Mouse (Mus musculus): ENCODE data around the gene Abl1. TPM values are rescaled to one million over a fixed set of nuclear protein-coding genes. Genes with fewer than 3 reads are reported as not detected.
A peak's percentile ranks its signal among the peaks of the same experiment; 100 is the strongest.

The Abl1 gene
- 42.9 and 44.8 TPM in 2 replicates for polyA plus RNA-seq (2011; ENCODE audit: insufficient read depth, insufficient read length, low read depth, missing spikeins)

DNA sequence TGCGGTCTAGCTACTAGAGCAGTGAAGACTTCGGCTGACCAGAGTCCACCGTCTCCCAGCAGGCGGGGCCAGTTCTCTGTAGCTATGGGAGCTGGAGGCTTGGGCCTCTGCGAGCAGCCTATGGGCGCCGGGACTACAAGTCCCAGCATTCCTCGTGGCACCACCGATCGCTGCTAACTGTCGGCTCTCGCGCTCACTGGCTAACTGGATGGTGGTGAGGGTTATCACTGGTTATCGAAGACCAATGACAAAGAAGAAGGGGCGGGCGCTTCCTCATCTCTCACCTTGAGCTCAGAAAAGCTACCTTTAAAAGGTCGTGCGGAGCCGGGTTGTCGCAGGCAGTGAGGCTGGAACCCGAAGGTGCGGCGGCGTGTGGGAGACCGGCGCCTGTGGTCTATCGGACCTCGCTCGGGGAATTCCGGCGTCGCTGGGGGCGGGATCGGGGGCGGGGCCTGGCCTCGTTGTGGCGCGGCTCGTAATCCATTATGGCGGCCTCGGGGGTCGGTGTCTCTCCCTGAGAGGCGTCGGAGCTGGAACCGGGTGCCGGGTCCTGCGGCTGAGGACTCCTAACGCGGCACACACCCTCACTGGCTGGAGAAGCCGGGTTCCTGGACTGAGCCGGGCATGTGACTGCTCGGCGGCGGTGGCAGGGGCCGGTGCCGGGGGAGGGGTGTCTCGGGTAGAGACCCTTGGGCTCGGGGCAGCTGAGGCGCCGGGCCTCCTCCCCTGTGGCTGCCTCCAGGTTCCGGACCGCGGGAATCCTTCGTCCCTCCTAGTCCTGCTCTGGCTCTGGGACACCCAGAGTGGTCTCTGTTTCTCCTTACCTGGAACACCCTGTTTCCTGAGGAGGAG, at the start of gene Abl1:
Abl1 (plus strand) TSS at position 303 of the 852 bp plus-strand sequence.
- H3K9ac ChIP-seq (ENCODE audit: low read depth, poor library complexity, severe bottlenecking): peak within 1 kb of the TSS; percentile 94
- TF ChIP-seq POLR2A (IDR thresholded peaks at IDR 0.05; ENCODE audit: insufficient read depth, low read length): peak; percentile 28
- peak; percentile 4 for TF ChIP-seq CTCF (IDR thresholded peaks at IDR 0.05; ENCODE audit: low read depth, low read length)
- no peak for TF ChIP-seq EP300 (IDR thresholded peaks at IDR 0.05; ENCODE audit: insufficient read depth, low read depth, low read length)
- H3K4me1 ChIP-seq (ENCODE audit: control insufficient read depth, insufficient read depth, low read length): peaks cover 1% of the 10 kb centered on the region
- peak within 1 kb of the TSS; percentile 60 for H3K27ac ChIP-seq (ENCODE audit: insufficient read depth, low read length)
- no peaks in the 10 kb centered on the region for H3K36me3 ChIP-seq (ENCODE audit: control insufficient read depth, insufficient read depth, low read length, poor library complexity, severe bottlenecking)
- H3K4me3 ChIP-seq (ENCODE audit: low read depth, low read length): peak within 1 kb of the TSS; percentile 84
- H3K9me3 ChIP-seq (replicated peaks; ENCODE audit: control insufficient read depth, insufficient read depth, low read length, poor library complexity, severe bottlenecking): 0 out of 2 replicates have a peak, but pooled peaks cover 2% of the 10 kb centered on the region
- no peaks in the 10 kb centered on the region for H3K27me3 ChIP-seq (ENCODE audit: control insufficient read depth, insufficient read depth, low read length, poor library complexity, severe bottlenecking)

DNA sequence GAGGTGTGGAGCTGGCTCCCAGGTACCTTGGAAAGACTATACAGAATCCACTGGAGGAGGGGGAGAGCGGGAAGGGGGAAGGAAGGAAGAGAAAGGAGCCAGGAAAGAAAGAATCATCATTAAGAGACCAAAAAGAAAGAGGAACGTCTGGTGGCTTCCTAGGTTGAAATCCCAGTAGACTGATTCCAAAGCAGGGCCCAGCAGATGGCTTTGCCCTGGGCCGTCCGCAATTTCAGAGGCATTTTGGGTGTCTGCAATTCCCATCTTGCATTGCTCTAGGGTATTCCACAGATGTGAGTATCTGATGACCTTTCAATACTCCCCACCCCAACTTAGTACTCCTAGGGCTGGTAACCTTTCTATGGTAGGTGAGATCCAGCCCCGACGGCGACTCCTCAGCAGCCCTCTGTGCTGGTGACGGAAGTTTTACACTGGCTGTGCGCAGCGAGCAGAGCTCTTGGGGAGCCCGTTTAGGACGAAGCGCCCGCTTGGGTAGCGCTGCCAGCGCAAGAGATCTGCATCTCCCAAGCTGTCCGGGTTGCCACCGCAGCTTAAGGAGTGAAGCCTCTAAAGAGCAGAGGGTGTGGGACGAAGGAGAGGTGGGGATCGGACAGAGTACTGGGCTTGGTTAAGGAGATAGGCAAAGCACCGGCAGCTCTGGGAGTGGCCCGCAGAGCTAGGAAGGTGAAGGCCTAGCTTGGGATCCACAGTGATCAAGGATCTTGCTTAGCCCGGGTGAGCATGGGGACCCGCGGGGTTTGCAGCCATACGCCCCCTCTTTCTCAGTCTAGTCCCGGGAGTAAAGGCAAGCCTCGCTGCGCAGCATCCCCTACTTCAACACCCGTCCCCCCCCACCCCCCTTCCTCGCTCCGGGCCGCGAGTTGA, 49.4 kb upstream of the Abl1 start:
- Histone ChIP-seq H3K9ac (ENCODE audit: low read depth, poor library complexity, severe bottlenecking) (no peak overlapping the region), H3K4me1 (ENCODE audit: control insufficient read depth, insufficient read depth, low read length) (no peaks in the 10 kb centered on the region), H3K27me3 (ENCODE audit: control insufficient read depth, insufficient read depth, low read length, poor library complexity, severe bottlenecking) (peaks cover 47% of the 10 kb centered on the region), H3K9me3 (replicated peaks; ENCODE audit: control insufficient read depth, insufficient read depth, low read length, poor library complexity, severe bottlenecking) (no peaks in the 10 kb centered on the region), H3K27ac (ENCODE audit: insufficient read depth, low read length) (no peak overlapping the region), H3K4me3 (ENCODE audit: low read depth, low read length) (peak overlapping the region; percentile 16; the same call in 1 of the 2 replicates), H3K36me3 (ENCODE audit: control insufficient read depth, insufficient read depth, low read length, poor library complexity, severe bottlenecking) (no peaks in the 10 kb centered on the region)
- no peak for TF ChIP-seq EP300 (IDR thresholded peaks at IDR 0.05; ENCODE audit: insufficient read depth, low read depth, low read length)
- TF ChIP-seq CTCF (IDR thresholded peaks at IDR 0.05; ENCODE audit: low read depth, low read length): no peak
- TF ChIP-seq POLR2A (IDR thresholded peaks at IDR 0.05; ENCODE audit: insufficient read depth, low read length): no peak

DNA sequence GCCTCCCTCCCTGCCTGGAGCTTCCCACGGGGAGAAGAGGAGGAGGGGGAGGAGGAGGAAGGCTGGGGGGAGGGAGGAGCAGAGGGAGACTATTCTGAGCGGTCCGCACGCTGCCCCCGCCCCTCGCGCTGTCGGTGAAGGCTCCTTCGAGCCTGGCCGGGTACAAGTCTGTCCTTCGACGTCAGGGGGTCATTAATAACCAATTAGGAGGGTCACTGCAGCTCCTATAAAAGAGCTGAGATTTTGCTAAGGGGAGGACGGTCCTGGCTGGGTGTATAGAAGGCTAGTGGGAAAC, 48.8 kb upstream of the Abl1 start:
- Histone ChIP-seq H3K4me1 (ENCODE audit: control insufficient read depth, insufficient read depth, low read length) (no peaks in the 10 kb centered on the region), H3K9me3 (replicated peaks; ENCODE audit: control insufficient read depth, insufficient read depth, low read length, poor library complexity, severe bottlenecking) (no peaks in the 10 kb centered on the region), H3K27me3 (ENCODE audit: control insufficient read depth, insufficient read depth, low read length, poor library complexity, severe bottlenecking) (peaks cover 44% of the 10 kb centered on the region), H3K9ac (ENCODE audit: low read depth, poor library complexity, severe bottlenecking) (no peak overlapping the region), H3K36me3 (ENCODE audit: control insufficient read depth, insufficient read depth, low read length, poor library complexity, severe bottlenecking) (no peaks in the 10 kb centered on the region), H3K27ac (ENCODE audit: insufficient read depth, low read length) (no peak overlapping the region), H3K4me3 (ENCODE audit: low read depth, low read length) (no peak overlapping the region)
- TF ChIP-seq POLR2A (IDR thresholded peaks at IDR 0.05; ENCODE audit: insufficient read depth, low read length) (no peak), CTCF (IDR thresholded peaks at IDR 0.05; ENCODE audit: low read depth, low read length) (no peak), EP300 (IDR thresholded peaks at IDR 0.05; ENCODE audit: insufficient read depth, low read depth, low read length) (no peak)

GRCm38 (mm10) chr2:31639901-31640608, 48.1 kb upstream of the Abl1 start, which contains the start of gene Prdm12:
Gene Prdm12, plus strand, starts transcription at chr2:31640037.
- H3K36me3 ChIP-seq (ENCODE audit: control insufficient read depth, insufficient read depth, low read length, poor library complexity, severe bottlenecking): no peaks in the 10 kb centered on the region
- no peaks in the 10 kb centered on the region for H3K4me1 ChIP-seq (ENCODE audit: control insufficient read depth, insufficient read depth, low read length)
- H3K4me3 ChIP-seq (ENCODE audit: low read depth, low read length): peak within 1 kb of the TSS; percentile 16; the same call in 1 of the 2 replicates
- no peak within 1 kb of the TSS for H3K9ac ChIP-seq (ENCODE audit: low read depth, poor library complexity, severe bottlenecking)
- no peaks in the 10 kb centered on the region for H3K9me3 ChIP-seq (replicated peaks; ENCODE audit: control insufficient read depth, insufficient read depth, low read length, poor library complexity, severe bottlenecking)
- H3K27me3 ChIP-seq (ENCODE audit: control insufficient read depth, insufficient read depth, low read length, poor library complexity, severe bottlenecking): peaks cover 38% of the 10 kb centered on the region
- TF ChIP-seq CTCF (IDR thresholded peaks at IDR 0.05; ENCODE audit: low read depth, low read length) (no peak), EP300 (IDR thresholded peaks at IDR 0.05; ENCODE audit: insufficient read depth, low read depth, low read length) (no peak), POLR2A (IDR thresholded peaks at IDR 0.05; ENCODE audit: insufficient read depth, low read length) (no peak)
- H3K27ac ChIP-seq (ENCODE audit: insufficient read depth, low read length): no peak within 1 kb of the TSS

GRCm38 (mm10) chr2:31640609-31641507, 47.3 kb upstream of the Abl1 start:
- Histone ChIP-seq H3K27ac (ENCODE audit: insufficient read depth, low read length) (no peak overlapping the region), H3K4me1 (ENCODE audit: control insufficient read depth, insufficient read depth, low read length) (no peaks in the 10 kb centered on the region), H3K27me3 (ENCODE audit: control insufficient read depth, insufficient read depth, low read length, poor library complexity, severe bottlenecking) (peaks cover 37% of the 10 kb centered on the region), H3K9ac (ENCODE audit: low read depth, poor library complexity, severe bottlenecking) (no peak overlapping the region), H3K4me3 (ENCODE audit: low read depth, low read length) (no peak overlapping the region), H3K9me3 (replicated peaks; ENCODE audit: control insufficient read depth, insufficient read depth, low read length, poor library complexity, severe bottlenecking) (no peaks in the 10 kb centered on the region), H3K36me3 (ENCODE audit: control insufficient read depth, insufficient read depth, low read length, poor library complexity, severe bottlenecking) (no peaks in the 10 kb centered on the region)
- no peak for TF ChIP-seq POLR2A (IDR thresholded peaks at IDR 0.05; ENCODE audit: insufficient read depth, low read length)
- no peak for TF ChIP-seq EP300 (IDR thresholded peaks at IDR 0.05; ENCODE audit: insufficient read depth, low read depth, low read length)
- no peak for TF ChIP-seq CTCF (IDR thresholded peaks at IDR 0.05; ENCODE audit: low read depth, low read length)

Data from ES-Bruce4 (cell line).